Mouse (Mus musculus) midbrain, postnatal 0 days (tissue): ENCODE results near the gene Leng1. TPM values are rescaled to one million over a fixed set of nuclear protein-coding genes. Genes with fewer than 3 reads are reported as not detected.

Experiments used
- ATAC-seq: fragments of 200-750 bp; cut with Nextera tagmentation; 2 replicates; pipeline ENCODE4 v1.8.0; 2017; ENCODE audit warnings: moderate number of reproducible peaks, mild to moderate bottlenecking, moderate TSS enrichment, moderate library complexity; ENCODE audit not compliant: low FRiP score
- DNase-seq: peaks from one replicate; pipeline ENCODE4 v3.0.0-alpha.2; 2015; ENCODE audit warnings: low spot score
- H3K27ac ChIP-seq: fragments of 300-500 bp; sonication (generic); 2 replicates; pipeline ENCODE4 v1.5.1; 2014; ENCODE audit warnings: low read depth, mild to moderate bottlenecking, low read length, mixed read lengths
- H3K27me3 ChIP-seq: fragments of 300-500 bp; sonication (generic); 2 replicates; pipeline ENCODE4 v1.6.1; 2014; ENCODE audit warnings: low read length, control low read depth, mixed read lengths; ENCODE audit not compliant: insufficient read depth
- H3K36me3 ChIP-seq: fragments of 300-500 bp; sonication (generic); 2 replicates; pipeline ENCODE4 v1.6.1; 2014; ENCODE audit warnings: low read length, control low read depth, mixed read lengths; ENCODE audit not compliant: insufficient read depth
- H3K4me1 ChIP-seq: fragments of 300-500 bp; sonication (generic); 2 replicates; pipeline ENCODE4 v1.6.1; 2014; ENCODE audit warnings: mild to moderate bottlenecking, control low read depth, antibody characterized with exemption, low read length, mixed read lengths; ENCODE audit not compliant: insufficient read depth
- H3K4me2 ChIP-seq: fragments of 300-500 bp; sonication (generic); 2 replicates; pipeline ENCODE4 v1.6.1; 2014; ENCODE audit warnings: low read depth, mild to moderate bottlenecking, low read length, mixed read lengths; ENCODE audit not compliant: poor library complexity, severe bottlenecking
- H3K4me3 ChIP-seq: fragments of 300-500 bp; sonication (generic); 2 replicates; pipeline ENCODE4 v1.5.1; 2014; ENCODE audit warnings: low read depth, mild to moderate bottlenecking, low read length, moderate library complexity
- H3K9ac ChIP-seq: fragments of 300-500 bp; sonication (generic); replicated peaks from 2 replicates; pipeline ENCODE4 v1.6.1; 2014; ENCODE audit warnings: mild to moderate bottlenecking, low read length, moderate library complexity, mixed read lengths; ENCODE audit not compliant: poor library complexity, severe bottlenecking
- H3K9me3 ChIP-seq: fragments of 300-500 bp; sonication (generic); 2 replicates; pipeline ENCODE4 v1.6.1; 2016; ENCODE audit warnings: low read length, control low read depth
- CTCF ChIP-seq: IDR thresholded peaks from 2 replicates; pipeline ENCODE4 v1.5.1; 2016; ENCODE audit warnings: antibody characterized with exemption, mild to moderate bottlenecking
- WGBS: fragments of 180-500 bp; shearing (Covaris S2); extraction: QIAGEN DNeasy Blood & Tissue Kit; methylation state at CpG from one replicate; pipeline ENCODE4 v1.1.7; 2014; 5-methylcytosine and 5-hydroxymethylcytosine counted together
- microRNA-seq: library from miRNA; unstranded; fragments of <30 nt; microRNA quantifications from one replicate; pipeline ENCODE4, GENCODE M21; 2016; ENCODE audit warnings: borderline number of aligned reads
- polyA plus RNA-seq: library from polyadenylated mRNA; unstranded; fragments of >200 nt; fragmentation: Nextera tagmentation; extraction: Ambion mirVana; gene quantifications from 2 replicates; pipeline ENCODE4 v1.2.1, GENCODE M21; 2015
- total RNA-seq: library from RNA; depleted of rRNA; stranded (reverse); fragments of >200 nt; gene quantifications from 2 replicates; pipeline ENCODE4 v1.2.3, GENCODE M21; 2014; rRNA removed

The Leng1 gene
- total and polyA plus RNA-seq, 2 experiments from 2014 or later = 5.2 to 11.2 TPM

DNA sequence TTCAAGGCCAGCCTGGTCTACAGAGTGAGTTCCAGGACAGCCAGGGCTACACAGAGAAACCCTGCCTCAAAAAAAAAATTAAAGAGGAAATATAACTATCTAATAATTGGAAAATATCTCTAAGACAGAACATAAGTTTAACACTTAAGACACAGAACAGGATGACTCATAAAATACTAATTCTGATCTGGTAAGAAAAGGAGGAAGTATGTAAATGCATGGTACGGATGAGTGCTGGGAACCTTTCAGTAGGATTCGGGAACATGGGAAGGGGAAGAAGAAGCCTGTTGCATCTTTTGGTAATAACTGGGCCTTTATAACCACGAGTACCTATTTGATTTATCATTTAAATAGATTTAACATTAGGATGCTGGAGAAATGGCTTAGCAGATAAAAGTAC lies 51.6 kb downstream of the Leng1 start:
- no peak overlapping the region for H3K4me2 ChIP-seq
- WGBS = 82% methylated on average over 3 of the region's 3 CpGs
- H3K4me3 ChIP-seq = no peak overlapping the region
- H3K27me3 ChIP-seq = no peaks in the 10 kb centered on the region
- no peak overlapping the region for H3K27ac ChIP-seq
- no peaks in the 10 kb centered on the region; the same call in 1 of the 2 replicates for H3K36me3 ChIP-seq
- peaks cover 5% of the 10 kb centered on the region; the same call in 1 of the 2 replicates for H3K4me1 ChIP-seq
- H3K9ac ChIP-seq = no peak overlapping the region
- no peak for TF ChIP-seq CTCF
- ATAC-seq (no peak), DNase-seq (no peak)
- no peaks in the 10 kb centered on the region for H3K9me3 ChIP-seq

DNA sequence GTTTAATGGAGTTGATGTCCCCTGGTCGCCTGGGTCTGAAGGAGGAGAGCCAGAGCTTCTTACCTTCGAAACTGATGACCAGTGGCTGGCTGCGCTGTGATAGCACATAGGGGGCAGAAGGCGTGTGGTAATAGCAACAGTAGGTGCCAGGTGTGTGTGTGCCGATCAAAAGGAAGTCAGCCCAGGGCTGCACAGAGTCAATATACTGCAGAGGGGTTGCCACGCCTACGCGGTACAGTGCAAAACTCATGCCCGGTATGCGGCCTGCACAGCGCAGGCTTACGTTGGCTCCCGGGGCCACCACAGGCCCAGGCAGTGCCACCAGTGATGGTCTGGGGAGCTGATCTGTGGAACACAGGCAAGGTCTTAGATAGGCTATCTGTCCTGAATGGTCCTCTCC lies 54.6 kb downstream of the Leng1 start:
- no peak overlapping the region for H3K9ac ChIP-seq
- 88% methylated on average over 13 of the region's 13 CpGs for WGBS
- ATAC-seq (no peak), DNase-seq (no peak)
- H3K4me1 ChIP-seq = no peaks in the 10 kb centered on the region
- no peak overlapping the region for H3K4me2 ChIP-seq
- no peak for TF ChIP-seq CTCF
- H3K27ac ChIP-seq = no peak overlapping the region
- H3K27me3 ChIP-seq = no peaks in the 10 kb centered on the region
- no peaks in the 10 kb centered on the region for H3K9me3 ChIP-seq
- no peaks in the 10 kb centered on the region for H3K36me3 ChIP-seq
- no peak overlapping the region for H3K4me3 ChIP-seq

DNA sequence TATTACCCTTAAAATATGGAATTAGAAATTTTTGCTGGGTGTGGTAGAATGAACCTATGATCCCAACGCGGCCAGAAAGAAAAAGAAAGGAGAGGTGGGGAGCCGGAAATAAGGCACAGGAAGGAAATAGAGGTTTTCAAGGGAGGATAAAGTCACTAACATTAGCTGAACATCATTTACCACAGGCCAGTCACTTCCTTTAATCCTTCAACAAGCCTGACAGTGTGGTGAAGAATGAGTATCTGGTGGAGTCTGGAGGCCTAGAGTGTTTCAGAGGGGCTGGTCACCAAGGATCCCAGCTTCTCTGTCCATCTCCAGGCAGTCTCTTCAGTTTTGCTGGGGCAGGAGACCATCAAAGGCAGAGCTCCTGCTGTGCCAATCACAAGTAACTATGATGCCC lies 55.2 kb downstream of the Leng1 start:
- no peak overlapping the region for H3K27ac ChIP-seq
- no peaks in the 10 kb centered on the region for H3K4me1 ChIP-seq
- no peak overlapping the region for H3K4me3 ChIP-seq
- ATAC-seq = no peak
- H3K9ac ChIP-seq = no peak overlapping the region
- WGBS = 87% methylated on average over 3 of the region's 3 CpGs
- TF ChIP-seq CTCF = no peak
- no peak for DNase-seq
- H3K9me3 ChIP-seq = no peaks in the 10 kb centered on the region
- no peaks in the 10 kb centered on the region for H3K36me3 ChIP-seq
- H3K4me2 ChIP-seq = no peak overlapping the region
- no peaks in the 10 kb centered on the region for H3K27me3 ChIP-seq

Small RNA genes lying within 50 kb of the gene (microRNA-seq; reads per million reads assigned to microRNA genes)
- gene Mir3572 = 4.0 reads per million, percentile 6 among the genes with 10 or more reads in this experiment

Other genes with a start within 250 kb of the Leng1 start
- not detected in 2 replicates for gene Cacng6, start 241.6 kb downstream of the Leng1 start, total RNA-seq
- gene Cacng6, start 241.6 kb downstream of the Leng1 start, polyA plus RNA-seq = 0.20 TPM in 1 of 2 replicates, not detected in the other
- not detected in 2 replicates for gene Tarm1, start 163.2 kb downstream of the Leng1 start, total RNA-seq
- gene Tarm1, start 163.2 kb downstream of the Leng1 start, polyA plus RNA-seq = not detected in 2 replicates
- gene Oscar, start 49.7 kb downstream of the Leng1 start, total RNA-seq = 0.55 and 1.3 TPM in 2 replicates
- 0.63 and 0.77 TPM in 2 replicates for gene Oscar, start 49.7 kb downstream of the Leng1 start, polyA plus RNA-seq
- 340 and 373 TPM in 2 replicates for gene Ndufa3, start 48.5 kb downstream of the Leng1 start, total RNA-seq
- 556 and 624 TPM in 2 replicates for gene Ndufa3, start 48.5 kb downstream of the Leng1 start, polyA plus RNA-seq
- 19.7 and 30.7 TPM in 2 replicates for gene Tfpt, start 35.9 kb downstream of the Leng1 start, total RNA-seq
- 33.5 and 35.6 TPM in 2 replicates for gene Tfpt, start 35.9 kb downstream of the Leng1 start, polyA plus RNA-seq
- gene Prpf31, start 35.9 kb downstream of the Leng1 start, total RNA-seq = 58.6 and 58.9 TPM in 2 replicates
- 66.0 and 73.8 TPM in 2 replicates for gene Prpf31, start 35.9 kb downstream of the Leng1 start, polyA plus RNA-seq
- gene Cnot3, start 20.6 kb downstream of the Leng1 start, total RNA-seq = 15.1 and 23.3 TPM in 2 replicates
- 27.1 and 32.6 TPM in 2 replicates for gene Cnot3, start 20.6 kb downstream of the Leng1 start, polyA plus RNA-seq
- gene Tmc4, start 11.7 kb upstream of the Leng1 start, total RNA-seq = 4.0 and 8.2 TPM in 2 replicates
- gene Tmc4, start 11.7 kb upstream of the Leng1 start, polyA plus RNA-seq = 3.7 and 4.2 TPM in 2 replicates
- 329 and 396 TPM in 2 replicates for gene Tsen34, start 27.0 kb upstream of the Leng1 start, total RNA-seq
- gene Tsen34, start 27.0 kb upstream of the Leng1 start, polyA plus RNA-seq = 260 and 263 TPM in 2 replicates
- gene Mboat7, start 27.7 kb upstream of the Leng1 start, total RNA-seq = 219 and 252 TPM in 2 replicates
- 134 and 141 TPM in 2 replicates for gene Mboat7, start 27.7 kb upstream of the Leng1 start, polyA plus RNA-seq
- gene Rps9, start 38.2 kb upstream of the Leng1 start, total RNA-seq = 733 and 742 TPM in 2 replicates
- 638 and 663 TPM in 2 replicates for gene Rps9, start 38.2 kb upstream of the Leng1 start, polyA plus RNA-seq
- 0.28 and 0.93 TPM in 2 replicates for gene Pirb, start 54.6 kb upstream of the Leng1 start, total RNA-seq
- gene Pirb, start 54.6 kb upstream of the Leng1 start, polyA plus RNA-seq = 0.38 and 0.49 TPM in 2 replicates
- not detected in 2 replicates for gene Gm15448, start 159.8 kb upstream of the Leng1 start, total RNA-seq
- not detected in 2 replicates for gene Gm15448, start 159.8 kb upstream of the Leng1 start, polyA plus RNA-seq
- gene Pira2, start 179.2 kb upstream of the Leng1 start, total RNA-seq = not detected in 2 replicates
- not detected in 2 replicates for gene Pira2, start 179.2 kb upstream of the Leng1 start, polyA plus RNA-seq
- gene Gm14548, start 232.3 kb upstream of the Leng1 start, total RNA-seq = 0.09 TPM in 1 of 2 replicates, not detected in the other
- not detected in 2 replicates for gene Gm14548, start 232.3 kb upstream of the Leng1 start, polyA plus RNA-seq
- gene Lilra6, start 249.7 kb upstream of the Leng1 start, total RNA-seq = 0.61 TPM in 1 of 2 replicates, not detected in the other
- not detected in 2 replicates for gene Lilra6, start 249.7 kb upstream of the Leng1 start, polyA plus RNA-seq